Mouse (Mus musculus): ENCODE measurements around the gene Rrp8. TPM values are rescaled to one million over a fixed set of nuclear protein-coding genes. Genes with fewer than 3 reads are reported as not detected.

The Rrp8 gene
- polyA plus RNA-seq, 1 experiment: 16.4 TPM

DNA sequence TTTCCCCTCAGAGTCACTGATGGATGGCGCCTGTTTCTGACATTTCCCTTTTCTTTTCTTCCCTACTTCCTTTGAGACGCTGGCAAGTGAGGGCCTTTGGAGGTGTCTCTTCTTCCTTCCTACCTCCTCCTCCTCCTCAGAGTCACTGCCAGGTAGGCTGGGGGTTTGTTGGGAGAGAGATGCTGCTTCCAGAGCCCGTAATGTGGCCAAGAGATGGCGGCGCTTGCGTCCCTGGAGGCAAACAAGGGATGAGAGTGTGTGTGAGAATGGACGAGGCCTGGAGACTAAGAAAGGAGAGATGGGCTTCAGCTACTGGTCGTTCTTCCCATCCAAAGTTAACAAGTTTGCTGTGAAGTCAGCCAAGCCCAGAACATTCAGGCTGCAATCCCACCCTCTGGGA, 2.4 kb downstream of the Rrp8 start:
- Histone ChIP-seq H3K27me3 (ENCODE audit: control insufficient read depth, insufficient read depth, low read length) (no peaks in the 10 kb centered on the region), H3K4me3 (replicated peaks; ENCODE audit: insufficient read depth, low read depth, low read length) (no peak overlapping the region), H3K27ac (ENCODE audit: insufficient read depth, low read length) (no peak overlapping the region), H3K4me1 (ENCODE audit: control insufficient read depth, insufficient read depth, low read length) (no peaks in the 10 kb centered on the region; the same call in 1 of the 2 replicates)
- DNase-seq: no peak
- TF ChIP-seq CTCF (IDR thresholded peaks at IDR 0.05; ENCODE audit: borderline replicate concordance, insufficient read depth, low read depth, low read length) (no peak), POLR2A (IDR thresholded peaks at IDR 0.05; ENCODE audit: borderline replicate concordance, insufficient read depth, low read length) (no peak)
- 77% methylated on average over 8 of the region's 8 CpGs for WGBS

DNA sequence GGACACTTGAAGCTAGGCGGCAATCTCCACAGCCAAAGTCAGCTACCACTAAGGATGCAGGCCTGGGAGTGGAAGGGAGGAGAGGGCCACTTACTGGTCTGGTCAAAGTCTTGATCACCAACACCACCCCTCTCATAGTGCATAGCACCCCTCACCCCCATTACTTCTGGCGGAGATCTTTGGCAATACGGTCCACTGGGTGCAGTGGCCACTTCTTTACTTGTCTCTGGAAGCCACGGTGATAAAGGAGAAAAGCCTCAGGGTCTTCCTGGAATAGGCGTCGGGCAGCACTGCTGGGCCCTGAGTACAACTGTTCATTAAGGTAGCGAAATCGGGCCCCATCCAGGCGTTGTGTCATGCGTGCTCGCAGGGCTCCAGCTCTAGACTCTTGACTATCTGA, 3.3 kb downstream of the Rrp8 start:
- Histone ChIP-seq H3K4me1 (ENCODE audit: control insufficient read depth, insufficient read depth, low read length) (no peaks in the 10 kb centered on the region; the same call in none of the 2 replicates), H3K27ac (ENCODE audit: insufficient read depth, low read length) (no peak overlapping the region), H3K27me3 (ENCODE audit: control insufficient read depth, insufficient read depth, low read length) (no peaks in the 10 kb centered on the region), H3K4me3 (replicated peaks; ENCODE audit: insufficient read depth, low read depth, low read length) (no peak overlapping the region)
- WGBS: 96% methylated on average over 11 of the region's 11 CpGs
- no peak for DNase-seq
- TF ChIP-seq POLR2A (IDR thresholded peaks at IDR 0.05; ENCODE audit: borderline replicate concordance, insufficient read depth, low read length) (no peak), CTCF (IDR thresholded peaks at IDR 0.05; ENCODE audit: borderline replicate concordance, insufficient read depth, low read depth, low read length) (no peak)

DNA sequence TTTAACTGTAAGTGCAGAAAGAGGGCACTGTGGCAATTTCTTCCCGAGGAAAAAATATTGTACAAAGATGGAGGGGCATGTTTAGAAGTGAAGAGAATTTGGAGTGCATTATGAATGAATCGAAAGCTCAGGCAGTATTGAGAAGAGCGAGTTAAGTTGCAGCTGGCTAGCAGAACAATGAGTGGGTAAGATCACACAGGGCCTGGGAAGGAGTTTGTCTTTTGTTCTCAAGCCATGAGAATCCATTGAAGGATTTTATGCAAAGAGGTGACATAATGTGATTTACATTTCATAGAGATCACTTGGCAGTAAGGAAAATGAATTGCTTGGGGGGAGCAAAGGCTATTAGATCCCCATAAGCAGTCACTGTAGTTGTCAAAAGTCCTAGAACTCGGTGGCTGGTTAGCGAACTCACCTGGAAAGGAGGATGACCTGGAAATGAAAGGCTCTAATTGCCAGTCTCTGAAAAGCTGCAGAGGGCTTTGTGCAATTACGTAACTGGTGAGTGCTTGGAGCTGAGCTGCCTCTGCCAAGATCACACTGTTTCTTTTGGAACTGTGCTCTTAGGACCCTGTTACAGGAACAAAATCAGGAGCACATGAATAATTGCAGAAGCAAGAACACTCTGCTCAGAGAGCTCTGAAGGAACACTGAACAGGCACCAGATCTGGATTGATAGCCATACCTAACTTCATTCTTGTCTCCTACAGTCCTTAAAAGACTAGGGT, 8.3 kb downstream of the Rrp8 start:
- Histone ChIP-seq H3K27ac (ENCODE audit: insufficient read depth, low read length) (peak overlapping the region; percentile 26; the same call in 1 of the 2 replicates), H3K4me3 (replicated peaks; ENCODE audit: insufficient read depth, low read depth, low read length) (no peak overlapping the region), H3K4me1 (ENCODE audit: control insufficient read depth, insufficient read depth, low read length) (peaks cover 3% of the 10 kb centered on the region; the same call in 1 of the 2 replicates), H3K27me3 (ENCODE audit: control insufficient read depth, insufficient read depth, low read length) (no peaks in the 10 kb centered on the region)
- DNase-seq: peak in 1 of 2 experiments; percentile 44
- 31% methylated on average over 6 of the region's 6 CpGs for WGBS
- no peak for TF ChIP-seq CTCF (IDR thresholded peaks at IDR 0.05; ENCODE audit: borderline replicate concordance, insufficient read depth, low read depth, low read length)
- TF ChIP-seq POLR2A (IDR thresholded peaks at IDR 0.05; ENCODE audit: borderline replicate concordance, insufficient read depth, low read length): no peak

DNA sequence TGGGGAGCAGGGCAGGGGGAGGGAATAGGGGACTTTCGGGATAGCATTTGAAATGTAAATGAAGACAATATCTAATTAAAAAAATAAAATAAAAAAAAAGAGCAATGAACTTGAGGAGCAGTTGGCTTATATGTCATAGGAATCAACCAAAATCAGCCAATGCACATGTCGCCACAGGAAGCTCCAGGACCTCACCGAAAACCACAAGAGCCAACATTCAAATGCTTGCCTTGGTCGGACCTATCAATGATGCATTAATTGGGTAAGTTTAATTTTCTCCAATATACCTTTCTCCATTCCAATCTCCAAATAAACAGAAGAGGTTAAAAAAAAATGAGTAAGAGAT, 10.2 kb downstream of the Rrp8 start:
- Histone ChIP-seq H3K4me3 (replicated peaks; ENCODE audit: insufficient read depth, low read depth, low read length) (no peak overlapping the region), H3K27me3 (ENCODE audit: control insufficient read depth, insufficient read depth, low read length) (no peaks in the 10 kb centered on the region), H3K4me1 (ENCODE audit: control insufficient read depth, insufficient read depth, low read length) (peaks cover 3% of the 10 kb centered on the region; the same call in 1 of the 2 replicates), H3K27ac (ENCODE audit: insufficient read depth, low read length) (no peak overlapping the region)
- no peak for DNase-seq
- 97% methylated on average over 4 of the region's 4 CpGs for WGBS
- TF ChIP-seq POLR2A (IDR thresholded peaks at IDR 0.05; ENCODE audit: borderline replicate concordance, insufficient read depth, low read length) (no peak), CTCF (IDR thresholded peaks at IDR 0.05; ENCODE audit: borderline replicate concordance, insufficient read depth, low read depth, low read length) (no peak)

DNA sequence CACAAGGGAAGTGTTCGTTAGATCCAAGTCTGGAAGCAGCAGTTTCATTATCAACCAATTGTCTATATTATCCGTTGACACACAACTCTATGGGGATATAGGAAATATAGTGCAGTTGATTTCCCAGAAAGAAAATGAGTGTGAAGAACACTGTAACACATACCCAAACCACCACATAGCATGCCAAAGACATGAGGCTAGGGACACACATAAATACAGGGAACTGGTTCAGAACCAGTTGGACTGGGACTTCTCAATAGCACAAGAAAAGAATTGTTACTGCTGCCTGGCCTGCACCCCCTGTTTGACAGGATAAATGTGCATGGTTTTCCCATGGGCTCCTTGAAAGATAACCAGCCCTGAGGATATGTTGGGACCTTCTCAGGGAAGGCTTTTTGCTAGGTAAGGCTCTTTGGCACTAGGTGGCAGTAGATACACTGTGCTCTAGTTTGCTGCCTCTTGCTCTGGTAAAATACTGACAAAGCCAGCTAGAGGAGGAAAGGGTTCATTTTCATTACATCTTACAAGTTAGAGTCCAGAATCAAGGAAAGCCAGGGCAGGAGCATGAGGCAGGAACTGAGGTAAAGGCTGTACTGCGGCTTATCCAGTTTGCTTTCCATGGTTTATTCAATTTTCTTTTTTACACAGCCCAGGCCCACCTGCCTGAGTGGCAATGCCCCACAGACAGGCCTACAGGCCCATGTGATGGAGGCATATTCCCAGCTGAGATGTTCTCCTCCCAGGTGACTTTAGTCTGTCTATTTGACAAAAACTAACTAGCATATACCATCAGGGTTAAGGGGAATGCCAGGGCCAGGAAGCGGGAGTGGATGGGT, 10.8 kb downstream of the Rrp8 start:
- H3K4me1 ChIP-seq (ENCODE audit: control insufficient read depth, insufficient read depth, low read length): peaks cover 3% of the 10 kb centered on the region; the same call in 1 of the 2 replicates
- WGBS: 82% methylated on average over 4 of the region's 4 CpGs
- peak; percentile 48 to 68 for DNase-seq
- H3K4me3 ChIP-seq (replicated peaks; ENCODE audit: insufficient read depth, low read depth, low read length): no peak overlapping the region
- peak; percentile 68 for TF ChIP-seq CTCF (IDR thresholded peaks at IDR 0.05; ENCODE audit: borderline replicate concordance, insufficient read depth, low read depth, low read length)
- TF ChIP-seq POLR2A (IDR thresholded peaks at IDR 0.05; ENCODE audit: borderline replicate concordance, insufficient read depth, low read length): no peak
- no peaks in the 10 kb centered on the region for H3K27me3 ChIP-seq (ENCODE audit: control insufficient read depth, insufficient read depth, low read length)
- no peak overlapping the region for H3K27ac ChIP-seq (ENCODE audit: insufficient read depth, low read length)

DNA sequence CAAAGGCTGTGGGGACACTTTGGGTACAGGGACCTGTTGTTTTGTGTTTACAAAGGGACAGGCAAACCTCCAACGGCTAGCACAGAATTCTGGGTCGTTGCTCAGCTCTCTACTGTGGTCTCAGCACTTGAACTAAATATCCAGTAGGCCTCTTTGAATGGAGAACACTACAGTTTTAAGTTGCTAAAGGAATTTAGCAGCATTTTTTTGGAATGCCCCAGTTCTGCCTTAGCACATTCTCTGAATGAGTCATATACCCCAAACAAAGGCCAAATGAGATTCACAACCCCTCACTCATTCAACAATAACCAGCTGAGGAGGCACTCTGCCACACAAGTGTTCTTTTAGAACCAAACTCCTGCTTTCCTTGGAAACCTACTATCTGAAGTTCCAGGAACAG, 15.3 kb downstream of the Rrp8 start:
- 0 out of 2 replicates have a peak, but pooled peaks cover 3% of the 10 kb centered on the region for H3K4me1 ChIP-seq (ENCODE audit: control insufficient read depth, insufficient read depth, low read length)
- TF ChIP-seq CTCF (IDR thresholded peaks at IDR 0.05; ENCODE audit: borderline replicate concordance, insufficient read depth, low read depth, low read length): no peak
- no peak for TF ChIP-seq POLR2A (IDR thresholded peaks at IDR 0.05; ENCODE audit: borderline replicate concordance, insufficient read depth, low read length)
- H3K27me3 ChIP-seq (ENCODE audit: control insufficient read depth, insufficient read depth, low read length): no peaks in the 10 kb centered on the region
- no peak for DNase-seq
- H3K4me3 ChIP-seq (replicated peaks; ENCODE audit: insufficient read depth, low read depth, low read length): no peak overlapping the region
- H3K27ac ChIP-seq (ENCODE audit: insufficient read depth, low read length): no peak overlapping the region
- 59% methylated on average over 2 of the region's 2 CpGs for WGBS

DNA sequence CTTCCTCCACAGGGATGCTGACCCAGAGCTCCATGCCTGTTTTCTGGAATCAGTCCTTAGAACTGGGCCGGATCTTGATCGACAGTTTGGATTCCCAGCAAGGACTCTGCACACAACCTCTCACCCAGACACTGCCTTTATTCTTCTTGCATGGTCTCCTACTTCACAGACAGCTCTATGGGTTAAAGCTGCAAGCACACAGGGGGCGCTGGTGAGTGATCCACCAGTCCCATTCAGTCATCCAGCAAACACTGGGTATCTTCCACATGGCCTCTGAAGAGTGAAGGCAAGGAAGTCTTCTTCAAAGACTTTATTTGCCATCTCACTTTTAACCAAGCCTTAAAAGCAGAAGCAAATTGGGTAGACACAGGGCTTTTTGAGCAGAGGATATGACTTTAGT, 21.8 kb downstream of the Rrp8 start:
- H3K4me3 ChIP-seq (replicated peaks; ENCODE audit: insufficient read depth, low read depth, low read length): no peak overlapping the region

More for the DNA sequence above, 21.8 kb downstream of the Rrp8 start:
- no peaks in the 10 kb centered on the region for H3K27me3 ChIP-seq (ENCODE audit: control insufficient read depth, insufficient read depth, low read length)
- TF ChIP-seq CTCF (IDR thresholded peaks at IDR 0.05; ENCODE audit: borderline replicate concordance, insufficient read depth, low read depth, low read length): no peak
- no peak for TF ChIP-seq POLR2A (IDR thresholded peaks at IDR 0.05; ENCODE audit: borderline replicate concordance, insufficient read depth, low read length)
- no peak overlapping the region for H3K27ac ChIP-seq (ENCODE audit: insufficient read depth, low read length)
- no peaks in the 10 kb centered on the region; the same call in 1 of the 2 replicates for H3K4me1 ChIP-seq (ENCODE audit: control insufficient read depth, insufficient read depth, low read length)
- 55% methylated on average over 3 of the region's 3 CpGs for WGBS
- DNase-seq: no peak

Measured in cerebellum, adult 2 months (tissue).